Mouse (Mus musculus) stomach, postnatal 0 days (tissue): ENCODE results near the gene Tnpo3.
A peak's percentile ranks its signal among the peaks of the same experiment; 100 is the strongest.

Source experiments
- CTCF ChIP-seq: IDR thresholded peaks from 2 replicates; pipeline ENCODE4 v1.5.1; 2016; ENCODE audit warnings: antibody characterized with exemption, low read depth, mild to moderate bottlenecking, moderate library complexity
- EP300 ChIP-seq: optimal IDR thresholded peaks from 2 replicates; pipeline ENCODE3; 2016; ENCODE audit warnings: antibody characterized with exemption

DNA sequence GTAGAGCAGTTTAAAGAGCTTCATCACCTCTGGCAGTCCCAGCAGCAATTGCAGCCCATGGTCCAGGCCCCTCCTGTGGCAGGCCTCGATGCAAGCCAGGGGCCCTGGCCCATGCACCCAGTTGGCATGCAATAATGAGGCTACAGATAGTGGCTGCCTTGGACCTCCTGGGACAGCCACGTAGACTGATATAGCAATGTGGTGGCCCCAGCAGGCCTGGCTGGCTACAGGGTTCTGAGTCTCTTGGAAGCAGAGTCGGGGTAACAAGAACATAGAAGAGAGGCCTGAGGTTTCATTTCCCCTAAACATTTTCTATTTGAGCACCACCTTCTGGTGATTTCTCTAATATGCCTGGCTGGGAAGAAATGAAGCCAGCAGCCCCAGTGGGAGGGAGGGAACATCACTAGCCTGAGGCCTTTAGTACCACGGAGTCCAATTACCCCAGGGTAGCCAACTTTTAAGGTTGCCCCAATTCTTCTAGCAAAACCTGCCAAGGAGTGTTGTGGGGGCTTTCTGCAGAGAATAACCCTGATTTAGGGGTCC lies 73.0 kb downstream of the Tnpo3 start:
- TF ChIP-seq CTCF (peak; percentile 61), EP300 (no peak)
